Mouse (Mus musculus): ENCODE data around the gene Arhgap28. TPM values are rescaled to one million over a fixed set of nuclear protein-coding genes. Genes with fewer than 3 reads are reported as not detected.

The Arhgap28 gene
- polyA plus RNA-seq, 2 experiments = 42.8 to 55.2 TPM

DNA sequence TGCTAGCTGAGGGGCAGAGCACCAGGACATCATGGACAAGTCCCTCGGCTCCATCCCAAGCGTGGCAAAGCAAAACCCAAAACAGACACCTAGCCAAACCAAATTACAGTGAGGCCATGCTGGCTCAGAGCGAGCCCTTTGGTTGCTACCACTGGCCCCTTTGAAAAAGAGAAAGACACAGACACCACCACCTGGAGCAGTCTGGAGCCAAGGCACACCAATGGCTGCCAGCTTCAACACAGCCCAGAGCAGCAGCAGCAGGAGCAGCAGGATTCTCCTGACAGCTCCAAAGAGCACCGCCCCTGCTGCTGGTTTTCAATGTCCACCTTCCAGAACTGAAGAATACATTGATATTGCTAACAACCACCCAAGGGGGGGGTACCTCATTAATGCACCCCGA lies 104.5 kb downstream of the Arhgap28 start:
- ATAC-seq (ENCODE audit: low FRiP score, low read depth) = no peak
- 95% methylated on average over 5 of the region's 5 CpGs for WGBS

DNA sequence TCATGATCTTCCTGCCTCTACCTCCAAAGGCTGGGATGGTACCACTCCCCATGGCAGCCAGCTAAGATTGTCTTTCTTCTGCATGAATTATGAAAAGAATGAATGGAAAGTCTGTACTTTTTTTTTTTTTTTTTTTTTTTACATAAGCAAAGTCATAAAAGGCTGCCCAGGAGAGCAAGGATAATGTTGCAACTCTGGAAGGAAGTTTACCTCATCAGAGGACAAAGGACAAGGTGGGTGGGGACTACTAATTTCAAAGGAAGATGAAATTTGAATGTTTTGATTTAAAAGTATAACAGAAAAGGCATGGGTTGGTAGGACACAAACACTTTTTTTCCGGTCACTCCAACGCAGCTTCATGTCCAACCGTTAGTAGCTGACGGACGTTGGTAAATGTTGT lies 107.5 kb downstream of the Arhgap28 start:
- 98% methylated on average over 5 of the region's 5 CpGs for WGBS
- ATAC-seq (ENCODE audit: low FRiP score, low read depth) = no peak
- no peak overlapping the region for H3K27ac ChIP-seq (replicated peaks; ENCODE audit: low read depth, low read length)

More for the DNA sequence above, 104.5 kb downstream of the Arhgap28 start:
- H3K36me3 ChIP-seq (ENCODE audit: control insufficient read depth, insufficient read depth, low read length) = peaks cover 40% of the 10 kb centered on the region
- no peaks in the 10 kb centered on the region for H3K4me1 ChIP-seq (ENCODE audit: control insufficient read depth, insufficient read depth, low read length)
- no peaks in the 10 kb centered on the region for H3K9me3 ChIP-seq (ENCODE audit: control insufficient read depth, low read length)
- no peak overlapping the region for H3K27ac ChIP-seq (replicated peaks; ENCODE audit: low read depth, low read length)
- no peaks in the 10 kb centered on the region for H3K27me3 ChIP-seq (ENCODE audit: control insufficient read depth, insufficient read depth, low read length)
- no peak overlapping the region for H3K4me3 ChIP-seq (replicated peaks; ENCODE audit: low read length)
- no peak for TF ChIP-seq POLR2A (IDR thresholded peaks at IDR 0.05; ENCODE audit: borderline replicate concordance, extremely low read depth, insufficient read depth, insufficient read length)
- DNase-seq (ENCODE audit: low spot score) = no peak
- H3K9ac ChIP-seq (ENCODE audit: low read depth, low read length, severe bottlenecking) = no peak overlapping the region
- H3K4me2 ChIP-seq (replicated peaks; ENCODE audit: low read depth, low read length, severe bottlenecking) = no peak overlapping the region

DNA sequence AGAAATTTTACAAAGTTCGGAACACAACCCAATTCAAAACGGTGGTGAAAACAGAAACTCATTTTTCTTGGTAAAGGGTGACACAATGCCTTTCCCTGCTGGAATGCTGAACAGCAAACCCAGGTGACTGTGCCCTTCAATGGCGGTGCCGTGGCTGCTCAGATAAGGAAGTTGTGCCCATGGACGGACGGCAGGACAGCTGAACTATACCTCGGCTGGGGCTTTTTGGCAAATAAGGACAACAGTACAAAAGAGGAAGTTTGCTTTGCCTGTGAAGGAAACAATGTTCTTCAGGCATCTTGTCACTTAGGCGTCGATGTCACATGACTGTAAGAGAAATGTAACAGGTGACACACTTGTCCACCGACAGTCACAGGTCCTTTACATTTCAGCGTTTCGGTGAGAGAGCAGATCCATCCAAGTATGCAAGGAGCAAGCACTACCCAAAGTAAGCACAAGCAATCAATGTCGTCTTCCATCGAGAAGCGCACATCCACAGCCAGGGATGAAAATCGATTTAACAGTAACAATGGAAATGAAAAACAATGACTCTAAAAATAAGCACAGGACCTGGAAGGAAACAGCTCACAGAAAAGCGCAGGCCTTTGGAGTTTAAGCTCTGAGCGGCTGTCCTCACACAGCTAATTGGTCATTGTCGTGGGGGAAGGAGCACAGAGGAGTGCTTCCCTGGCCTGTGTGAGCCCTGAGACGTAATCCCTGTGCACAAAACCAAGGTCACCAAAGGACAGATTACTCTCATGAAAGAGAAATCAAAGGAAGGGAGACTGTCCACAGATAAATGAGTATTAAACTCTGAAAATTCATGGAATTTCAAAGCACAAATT lies 114.2 kb downstream of the Arhgap28 start:
- Histone ChIP-seq H3K27ac (replicated peaks; ENCODE audit: low read depth, low read length) (no peak overlapping the region), H3K4me2 (replicated peaks; ENCODE audit: low read depth, low read length, severe bottlenecking) (no peak overlapping the region), H3K4me3 (replicated peaks; ENCODE audit: low read length) (no peak overlapping the region), H3K36me3 (ENCODE audit: control insufficient read depth, insufficient read depth, low read length) (peaks cover 57% of the 10 kb centered on the region), H3K9me3 (ENCODE audit: control insufficient read depth, low read length) (no peaks in the 10 kb centered on the region), H3K27me3 (ENCODE audit: control insufficient read depth, insufficient read depth, low read length) (no peaks in the 10 kb centered on the region), H3K9ac (ENCODE audit: low read depth, low read length, severe bottlenecking) (no peak overlapping the region), H3K4me1 (ENCODE audit: control insufficient read depth, insufficient read depth, low read length) (no peaks in the 10 kb centered on the region)
- no peak for TF ChIP-seq POLR2A (IDR thresholded peaks at IDR 0.05; ENCODE audit: borderline replicate concordance, extremely low read depth, insufficient read depth, insufficient read length)
- 82% methylated on average over 20 of the region's 20 CpGs for WGBS
- ATAC-seq (ENCODE audit: low FRiP score, low read depth) (no peak), DNase-seq (ENCODE audit: low spot score) (no peak)

More for the DNA sequence above, 107.5 kb downstream of the Arhgap28 start:
- H3K27me3 ChIP-seq (ENCODE audit: control insufficient read depth, insufficient read depth, low read length) = no peaks in the 10 kb centered on the region
- no peak overlapping the region for H3K4me3 ChIP-seq (replicated peaks; ENCODE audit: low read length)
- H3K9ac ChIP-seq (ENCODE audit: low read depth, low read length, severe bottlenecking) = no peak overlapping the region
- peaks cover 61% of the 10 kb centered on the region for H3K36me3 ChIP-seq (ENCODE audit: control insufficient read depth, insufficient read depth, low read length)
- H3K4me2 ChIP-seq (replicated peaks; ENCODE audit: low read depth, low read length, severe bottlenecking) = no peak overlapping the region
- no peaks in the 10 kb centered on the region for H3K9me3 ChIP-seq (ENCODE audit: control insufficient read depth, low read length)
- no peak for DNase-seq (ENCODE audit: low spot score)
- TF ChIP-seq POLR2A (IDR thresholded peaks at IDR 0.05; ENCODE audit: borderline replicate concordance, extremely low read depth, insufficient read depth, insufficient read length) = no peak
- H3K4me1 ChIP-seq (ENCODE audit: control insufficient read depth, insufficient read depth, low read length) = no peaks in the 10 kb centered on the region

DNA sequence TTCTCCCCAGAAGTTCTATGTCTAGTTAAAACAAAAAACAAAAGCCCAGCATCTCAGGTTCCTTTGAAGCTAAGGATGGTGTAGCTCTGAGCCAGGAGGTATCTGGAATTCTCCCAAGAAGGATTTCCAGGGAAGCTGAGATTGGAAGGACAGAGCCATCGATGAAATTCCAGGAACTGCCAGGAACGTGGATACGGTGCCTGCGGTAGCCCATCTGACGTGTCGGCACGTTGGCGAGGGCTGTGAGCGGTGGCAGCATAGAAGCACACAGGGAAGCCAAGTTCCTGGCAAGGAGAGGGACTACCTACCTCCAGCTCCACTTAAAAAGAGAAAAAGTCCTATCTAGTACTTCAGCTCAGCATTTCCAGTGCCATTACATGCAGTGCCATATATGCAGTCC lies 115.8 kb downstream of the Arhgap28 start:
- DNase-seq (ENCODE audit: low spot score) (no peak), ATAC-seq (ENCODE audit: low FRiP score, low read depth) (no peak)
- Histone ChIP-seq H3K4me1 (ENCODE audit: control insufficient read depth, insufficient read depth, low read length) (no peaks in the 10 kb centered on the region), H3K9ac (ENCODE audit: low read depth, low read length, severe bottlenecking) (no peak overlapping the region), H3K4me2 (replicated peaks; ENCODE audit: low read depth, low read length, severe bottlenecking) (no peak overlapping the region), H3K27ac (replicated peaks; ENCODE audit: low read depth, low read length) (no peak overlapping the region), H3K9me3 (ENCODE audit: control insufficient read depth, low read length) (no peaks in the 10 kb centered on the region), H3K36me3 (ENCODE audit: control insufficient read depth, insufficient read depth, low read length) (peaks cover 58% of the 10 kb centered on the region), H3K4me3 (replicated peaks; ENCODE audit: low read length) (no peak overlapping the region), H3K27me3 (ENCODE audit: control insufficient read depth, insufficient read depth, low read length) (no peaks in the 10 kb centered on the region)
- WGBS = 87% methylated on average over 9 of the region's 9 CpGs
- no peak for TF ChIP-seq POLR2A (IDR thresholded peaks at IDR 0.05; ENCODE audit: borderline replicate concordance, extremely low read depth, insufficient read depth, insufficient read length)

DNA sequence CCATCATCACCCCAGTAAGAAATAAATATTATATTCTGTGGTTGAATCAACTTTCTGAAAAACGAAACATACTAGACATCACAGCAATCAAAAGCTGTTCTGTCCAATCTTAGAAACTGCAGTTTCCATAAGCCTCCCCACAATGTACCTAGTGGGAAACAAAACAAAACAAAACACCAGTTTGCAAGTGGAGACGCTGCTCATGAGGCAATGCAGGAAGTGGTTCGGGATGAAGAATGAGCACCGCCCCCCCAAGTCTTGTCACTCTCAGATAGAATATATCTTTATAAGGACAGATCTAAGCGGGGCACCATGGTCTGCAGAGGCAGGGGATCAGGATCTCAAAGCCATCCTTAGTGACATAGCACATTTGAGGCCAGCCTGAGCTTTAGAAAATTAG lies 117.6 kb downstream of the Arhgap28 start:
- Histone ChIP-seq H3K27ac (replicated peaks; ENCODE audit: low read depth, low read length) (no peak overlapping the region), H3K36me3 (ENCODE audit: control insufficient read depth, insufficient read depth, low read length) (peaks cover 55% of the 10 kb centered on the region), H3K4me2 (replicated peaks; ENCODE audit: low read depth, low read length, severe bottlenecking) (no peak overlapping the region), H3K9ac (ENCODE audit: low read depth, low read length, severe bottlenecking) (no peak overlapping the region), H3K27me3 (ENCODE audit: control insufficient read depth, insufficient read depth, low read length) (no peaks in the 10 kb centered on the region), H3K9me3 (ENCODE audit: control insufficient read depth, low read length) (no peaks in the 10 kb centered on the region), H3K4me1 (ENCODE audit: control insufficient read depth, insufficient read depth, low read length) (no peaks in the 10 kb centered on the region), H3K4me3 (replicated peaks; ENCODE audit: low read length) (no peak overlapping the region)
- WGBS = 84% methylated on average over 5 of the region's 5 CpGs
- DNase-seq (ENCODE audit: low spot score) (no peak), ATAC-seq (ENCODE audit: low FRiP score, low read depth) (no peak)
- TF ChIP-seq POLR2A (IDR thresholded peaks at IDR 0.05; ENCODE audit: borderline replicate concordance, extremely low read depth, insufficient read depth, insufficient read length) = no peak

All from limb, embryonic 14.5 days (tissue).